Mouse (Mus musculus): ENCODE data around the gene Gpi1.

GRCm38 (mm10) chr7:34234610-34235561 lies 4.8 kb upstream of the Gpi1 start:
- no peak for TF ChIP-seq CTCF (IDR thresholded peaks at IDR 0.05; ENCODE audit: insufficient read depth, low read depth, low read length)
- no peak for TF ChIP-seq POLR2A (IDR thresholded peaks at IDR 0.05; ENCODE audit: insufficient read depth, low read depth, low read length)

All from olfactory bulb, adult 2 months (tissue).